Mouse (Mus musculus) activated CD4-positive, CD25-positive, alpha-beta regulatory T cell, adult 9 weeks (primary cell): ENCODE data around the gene Tyms. TPM values are rescaled to one million over a fixed set of nuclear protein-coding genes. Genes with fewer than 3 reads are reported as not detected.

Source experiments
- polyA plus RNA-seq: library from polyadenylated mRNA; unstranded; fragments of 100-300 nt; shearing (Covaris generic); gene quantifications from one replicate; pipeline ENCODE4 v1.2.1, GENCODE M21; 2017

Gene Tyms
- polyA plus RNA-seq = 60.9 TPM

DNA sequence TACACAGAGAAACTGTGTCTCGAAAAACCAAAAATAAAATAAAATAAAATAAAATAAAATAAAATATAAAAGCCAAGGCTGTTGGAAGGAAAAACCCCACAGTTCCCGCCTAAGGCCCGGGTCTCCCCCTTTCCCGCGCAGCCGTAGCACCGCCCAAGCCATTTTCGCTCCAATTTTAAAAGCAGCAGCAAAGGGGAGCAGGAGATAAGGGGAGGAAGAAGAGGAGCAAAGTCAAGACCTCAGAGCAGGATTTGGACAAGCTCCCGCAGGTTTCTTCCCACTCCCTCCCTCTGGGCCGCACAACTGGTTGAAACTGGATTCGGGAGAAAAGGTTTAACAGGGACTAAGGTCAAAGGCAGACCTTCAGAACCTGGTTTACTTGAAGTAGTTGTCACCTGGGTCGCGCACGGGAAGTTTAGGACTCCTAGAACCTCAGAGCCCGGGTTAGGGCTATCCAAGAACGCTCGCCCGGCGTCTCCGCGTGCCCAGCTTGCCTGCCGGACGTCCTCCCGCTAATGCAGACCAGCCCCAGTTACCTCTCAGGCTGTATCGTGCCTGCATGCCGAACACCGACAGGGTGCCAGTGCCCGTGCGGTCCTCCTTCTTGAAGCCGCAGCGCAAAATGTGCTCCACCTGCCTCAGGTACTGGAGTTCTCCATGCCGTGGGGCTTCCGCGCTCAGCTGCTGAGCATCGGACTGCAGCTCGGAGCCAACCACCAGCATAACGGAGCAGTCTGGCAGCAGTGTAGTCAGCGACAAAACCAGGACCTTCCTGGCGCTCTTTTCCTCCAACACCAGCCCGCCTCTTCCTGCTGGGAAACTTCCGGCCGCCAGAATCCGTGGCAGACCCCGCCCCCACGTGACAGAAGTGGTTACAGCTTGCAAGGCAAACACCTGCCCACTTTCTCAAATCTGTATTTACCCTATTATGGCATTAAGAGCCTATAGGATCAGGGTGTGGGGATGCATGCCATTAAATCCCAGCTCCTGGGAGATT is at the start of gene Tyms:
Tyms (minus strand) TSS at position 793 of the 997 bp plus-strand sequence.

GRCm38 (mm10) chr5:30105668-30106300 is 32.4 kb upstream of the Tyms start, which contains the start of gene 3110082J24Rik:
TSS of gene 3110082J24Rik (minus strand) at chr5:30106086.

DNA sequence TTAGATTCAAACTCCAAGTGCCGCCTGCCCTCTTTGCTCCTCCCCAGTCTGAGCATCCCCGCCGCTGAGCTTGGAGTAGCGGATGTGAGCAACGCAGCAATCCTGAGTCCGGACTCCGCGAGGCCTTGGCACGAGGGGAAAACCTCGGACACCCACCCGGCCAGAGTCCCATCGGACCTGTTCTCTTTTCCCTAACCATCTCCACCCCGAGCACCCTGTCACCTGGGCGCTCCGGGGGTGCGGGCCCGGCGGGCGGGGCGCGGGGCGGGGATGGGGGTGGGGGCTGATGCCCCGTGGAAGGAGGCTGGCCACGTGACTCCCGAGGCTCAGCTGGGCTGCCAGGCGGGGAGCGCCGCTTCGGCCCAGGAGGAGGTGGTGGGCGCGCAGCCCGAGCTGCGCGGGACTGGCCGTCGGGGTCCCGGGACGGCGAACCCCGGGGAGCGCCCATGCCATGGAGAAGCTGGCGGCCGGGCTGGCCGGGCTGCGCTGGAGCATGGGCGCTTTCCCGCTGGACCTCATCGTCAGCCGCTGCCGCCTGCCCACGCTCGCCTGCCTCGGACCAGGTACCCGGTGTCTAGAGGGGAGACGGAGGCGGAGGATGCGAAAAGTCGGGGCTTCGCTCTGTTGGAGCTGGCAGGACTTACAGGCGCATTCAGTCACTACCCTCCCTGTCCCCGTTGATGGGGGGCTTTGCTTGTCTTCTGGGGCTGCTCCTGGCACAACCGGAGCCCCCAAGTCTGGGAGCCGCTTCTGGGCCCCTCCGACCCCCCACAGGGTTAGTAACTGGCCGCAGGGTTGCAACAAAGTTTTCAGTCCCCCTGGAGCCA is 31.6 kb upstream of the Tyms start, which contains the start of gene Garem2:
Garem2 (plus strand) TSS at position 321 of the 827 bp plus-strand sequence.

GRCm38 (mm10) chr5:30012726-30013503 is 60.5 kb downstream of the Tyms start, which contains the start of gene Il6:
TSS of gene Il6 (plus strand) at chr5:30013114.

Other genes with a start within 250 kb of the Tyms start
- gene Il6, start 60.5 kb downstream of the Tyms start, polyA plus RNA-seq = 0.29 TPM
- gene Garem2, start 31.5 kb upstream of the Tyms start, polyA plus RNA-seq = not detected
- gene 3110082J24Rik, start 32.5 kb upstream of the Tyms start, polyA plus RNA-seq = not detected
- gene Hadha, start 81.5 kb upstream of the Tyms start, polyA plus RNA-seq = 114 TPM
- gene Hadhb, start 81.6 kb upstream of the Tyms start, polyA plus RNA-seq = 207 TPM
- 0.24 TPM for gene Adgrf3, start 132.1 kb upstream of the Tyms start, polyA plus RNA-seq
- gene Selenoi, start 159.0 kb upstream of the Tyms start, polyA plus RNA-seq = 22.4 TPM
- 4.5 TPM for gene Drc1, start 207.8 kb upstream of the Tyms start, polyA plus RNA-seq